Mouse (Mus musculus) hindbrain, embryonic 13.5 days (tissue): ENCODE results near the gene Olfr1354. TPM values are rescaled to one million over a fixed set of nuclear protein-coding genes. Genes with fewer than 3 reads are reported as not detected.
"Not testable (repeated sequence)": the region's sequence is repeated elsewhere in the genome, so short reads cannot be mapped to it uniquely, and the experiment has no call there.

Experiments used
- ATAC-seq: fragments of 200-750 bp; cut with Nextera tagmentation; 2 replicates; pipeline ENCODE4 v1.8.0; 2017; ENCODE audit warnings: moderate TSS enrichment; ENCODE audit not compliant: low FRiP score
- H3K27ac ChIP-seq: fragments of 300-500 bp; sonication (generic); 2 replicates; pipeline ENCODE4 v1.5.1; 2015; ENCODE audit warnings: inconsistent platforms, mild to moderate bottlenecking, moderate library complexity
- H3K27me3 ChIP-seq: fragments of 300-500 bp; sonication (generic); 2 replicates; pipeline ENCODE4 v1.6.1; 2015; ENCODE audit warnings: mild to moderate bottlenecking, inconsistent platforms
- H3K36me3 ChIP-seq: fragments of 300-500 bp; sonication (generic); 2 replicates; pipeline ENCODE4 v1.6.1; 2015; ENCODE audit warnings: mild to moderate bottlenecking, inconsistent platforms
- H3K4me1 ChIP-seq: fragments of 300-500 bp; sonication (generic); replicated peaks from 2 replicates; pipeline ENCODE4 v1.6.1; 2015; ENCODE audit warnings: inconsistent platforms
- H3K4me2 ChIP-seq: fragments of 300-500 bp; sonication (generic); 2 replicates; pipeline ENCODE4 v1.6.1; 2015; ENCODE audit warnings: inconsistent platforms, mild to moderate bottlenecking, moderate library complexity
- H3K4me3 ChIP-seq: fragments of 300-500 bp; sonication (generic); 2 replicates; pipeline ENCODE4 v1.5.1; 2015; ENCODE audit warnings: mild to moderate bottlenecking, inconsistent platforms
- H3K9ac ChIP-seq: fragments of 300-500 bp; sonication (generic); 2 replicates; pipeline ENCODE4 v1.6.1; 2015; ENCODE audit warnings: mild to moderate bottlenecking, inconsistent platforms
- H3K9me3 ChIP-seq: fragments of 300-500 bp; sonication (generic); 2 replicates; pipeline ENCODE4 v1.6.1; 2016; ENCODE audit warnings: inconsistent platforms
- WGBS: fragments of 180-500 bp; shearing (Covaris S2); methylation state at CpG from one replicate; pipeline ENCODE4 v1.1.7; 2015; 5-methylcytosine and 5-hydroxymethylcytosine counted together
- polyA plus RNA-seq: library from polyadenylated mRNA; unstranded; fragments of >200 nt; fragmentation: Nextera tagmentation; extraction: Ambion mirVana; gene quantifications from 2 replicates; pipeline ENCODE4 v1.2.1, GENCODE M21; 2015

The Olfr1354 gene
- not detected in 2 replicates for polyA plus RNA-seq

GRCm38 (mm10) chr10:78912871-78913270 is at the start of gene Olfr1354:
Gene Olfr1354, plus strand, starts transcription at chr10:78913171.
- not testable (repeated sequence) for H3K27me3 ChIP-seq, H3K9ac ChIP-seq, H3K36me3 ChIP-seq, H3K4me2 ChIP-seq, H3K4me1 ChIP-seq, H3K9me3 ChIP-seq, H3K27ac ChIP-seq, ATAC-seq, H3K4me3 ChIP-seq
- 87% methylated on average over 1 of the region's 1 CpGs for WGBS

- Histone ChIP-seq H3K27me3 (no peaks in the 10 kb centered on the region), H3K36me3 (no peaks in the 10 kb centered on the region), H3K9ac (no peak within 1 kb of the TSS), H3K9me3 (peaks cover 7% of the 10 kb centered on the region; the same call in 1 of the 2 replicates), H3K4me3 (no peak within 1 kb of the TSS), H3K4me2 (no peak within 1 kb of the TSS), H3K4me1 (no peaks in the 10 kb centered on the region), H3K27ac (no peak within 1 kb of the TSS)
- 75% methylated on average over 2 of the region's 2 CpGs for WGBS
- no peak for ATAC-seq
Measured at GRCm38 (mm10) chr10:78875240-78875639, 37.7 kb upstream of the Olfr1354 start, which contains the start of gene Olfr1355. Gene Olfr1355, plus strand, starts transcription at chr10:78875540.

- H3K27ac ChIP-seq, H3K27me3 ChIP-seq, H3K36me3 ChIP-seq, H3K4me2 ChIP-seq, H3K4me1 ChIP-seq, ATAC-seq, H3K9ac ChIP-seq, H3K9me3 ChIP-seq, H3K4me3 ChIP-seq: not testable (repeated sequence)
- WGBS = 83% methylated on average over 1 of the region's 1 CpGs
Measured at GRCm38 (mm10) chr10:78950336-78950735, 37.4 kb downstream of the Olfr1354 start, which contains the start of gene Olfr8. Gene Olfr8, plus strand, starts transcription at chr10:78950636.

DNA sequence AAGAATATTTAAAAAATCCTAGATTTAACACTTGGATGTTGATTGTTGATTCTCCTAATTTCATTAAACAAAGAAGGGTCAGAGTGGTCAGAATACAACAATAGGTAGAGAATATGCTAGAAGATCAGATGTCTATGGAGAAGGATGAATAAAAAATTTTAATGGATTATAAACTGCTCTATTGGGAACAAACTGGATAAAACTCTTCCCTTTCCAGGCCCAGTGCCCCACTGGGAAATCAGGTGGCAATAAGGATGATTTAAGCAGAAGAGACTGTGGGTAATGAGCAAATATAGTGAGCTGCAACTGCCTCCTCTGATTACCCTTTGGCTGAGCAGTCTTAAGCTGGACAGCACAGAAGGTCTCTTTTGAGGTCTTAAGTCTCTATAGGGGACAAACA is 50.0 kb downstream of the Olfr1354 start, which contains the start of gene Olfr1353:
Gene Olfr1353 (plus strand): TSS at position 301 of the 400 bp plus-strand sequence.
- H3K27me3 ChIP-seq, H3K4me3 ChIP-seq, H3K36me3 ChIP-seq, H3K9ac ChIP-seq, H3K4me1 ChIP-seq, H3K4me2 ChIP-seq, ATAC-seq, H3K9me3 ChIP-seq, H3K27ac ChIP-seq: not testable (repeated sequence)

Other genes starting within 250 kb of the Olfr1354 start
- not detected in 2 replicates for gene Casp14, start 194.9 kb upstream of the Olfr1354 start, polyA plus RNA-seq
- gene Ccdc105, start 160.1 kb upstream of the Olfr1354 start, polyA plus RNA-seq = 0.19 and 0.48 TPM in 2 replicates
- 8.3 and 9.8 TPM in 2 replicates for gene Slc1a6, start 132.7 kb upstream of the Olfr1354 start, polyA plus RNA-seq
- gene Olfr1356, start 61.0 kb upstream of the Olfr1354 start, polyA plus RNA-seq = 0.06 TPM in 2 replicates
- not detected in 2 replicates for gene Olfr1355, start 37.6 kb upstream of the Olfr1354 start, polyA plus RNA-seq
- gene Olfr8, start 37.5 kb downstream of the Olfr1354 start, polyA plus RNA-seq = not detected in 2 replicates
- not detected in 2 replicates for gene Olfr1353, start 50.1 kb downstream of the Olfr1354 start, polyA plus RNA-seq
- not detected in 2 replicates for gene Olfr1352, start 67.9 kb downstream of the Olfr1354 start, polyA plus RNA-seq
- gene Olfr1351, start 99.3 kb downstream of the Olfr1354 start, polyA plus RNA-seq = not detected in 2 replicates
- gene Olfr57, start 115.6 kb downstream of the Olfr1354 start, polyA plus RNA-seq = 0.30 and 0.65 TPM in 2 replicates
- 50.8 and 53.7 TPM in 2 replicates for gene 2610008E11Rik, start 184.4 kb downstream of the Olfr1354 start, polyA plus RNA-seq
- gene Vmn2r80, start 235.6 kb downstream of the Olfr1354 start, polyA plus RNA-seq = not detected in 2 replicates